Mouse (Mus musculus): Measurements from ENCODE around the gene Ly75. TPM values are rescaled to one million over a fixed set of nuclear protein-coding genes. Genes with fewer than 3 reads are reported as not detected.

Ly75 gene
- polyA plus RNA-seq, 1 experiment from 2014 or later: 1.1 TPM

- DNase-seq (ENCODE audit: low spot score) (no peak), ATAC-seq (ENCODE audit: low read depth) (no peak)
- no peak overlapping the region for H3K4me3 ChIP-seq (ENCODE audit: low read depth, low read length)
- H3K9ac ChIP-seq (ENCODE audit: low read depth, low read length): no peak overlapping the region
- WGBS: 89% methylated on average over 5 of the region's 5 CpGs
- no peaks in the 10 kb centered on the region for H3K36me3 ChIP-seq (ENCODE audit: control insufficient read depth, insufficient read depth, low read length)
- no peaks in the 10 kb centered on the region for H3K9me3 ChIP-seq (ENCODE audit: control insufficient read depth, low read length)
- H3K27me3 ChIP-seq (replicated peaks; ENCODE audit: control insufficient read depth, insufficient read depth, low read length): no peaks in the 10 kb centered on the region
- H3K4me1 ChIP-seq (ENCODE audit: control insufficient read depth, insufficient read depth, low read length): no peaks in the 10 kb centered on the region
- H3K4me2 ChIP-seq (ENCODE audit: low read depth, low read length): no peak overlapping the region
- H3K27ac ChIP-seq (replicated peaks; ENCODE audit: low read depth, low read length): no peak overlapping the region
Measured at GRCm38 (mm10) chr2:60365820-60366610, 17.1 kb downstream of the Ly75 start.

GRCm38 (mm10) chr2:60365138-60365775, 17.8 kb downstream of the Ly75 start:
- no peak for DNase-seq (ENCODE audit: low spot score)

DNA sequence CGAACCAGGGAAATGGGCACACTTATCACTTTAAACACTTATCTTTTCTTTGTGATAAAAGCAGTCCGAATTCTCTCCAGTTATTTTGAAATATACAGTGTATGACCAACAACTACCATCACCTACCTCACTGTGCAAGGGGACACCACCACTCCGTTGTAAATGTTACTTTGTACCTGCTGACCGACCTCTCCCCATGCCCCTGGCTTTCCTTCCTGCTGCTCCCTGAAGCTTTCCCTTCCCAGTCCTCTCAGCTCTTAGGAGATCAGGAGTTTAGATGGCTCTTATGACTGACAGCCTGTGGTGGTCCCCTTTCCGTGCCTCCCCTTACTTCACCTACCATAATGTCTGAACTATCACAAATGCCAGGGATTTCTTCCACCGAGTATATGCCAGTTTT, 21.0 kb downstream of the Ly75 start:
- Histone ChIP-seq H3K4me2 (ENCODE audit: low read depth, low read length) (no peak overlapping the region), H3K36me3 (ENCODE audit: control insufficient read depth, insufficient read depth, low read length) (no peaks in the 10 kb centered on the region), H3K4me3 (ENCODE audit: low read depth, low read length) (no peak overlapping the region), H3K9me3 (ENCODE audit: control insufficient read depth, low read length) (no peaks in the 10 kb centered on the region), H3K27me3 (replicated peaks; ENCODE audit: control insufficient read depth, insufficient read depth, low read length) (no peaks in the 10 kb centered on the region), H3K4me1 (ENCODE audit: control insufficient read depth, insufficient read depth, low read length) (no peaks in the 10 kb centered on the region), H3K27ac (replicated peaks; ENCODE audit: low read depth, low read length) (no peak overlapping the region), H3K9ac (ENCODE audit: low read depth, low read length) (no peak overlapping the region)
- no peak for ATAC-seq (ENCODE audit: low read depth)
- 83% methylated on average over 6 of the region's 6 CpGs for WGBS
- DNase-seq (ENCODE audit: low spot score): no peak

More at GRCm38 (mm10) chr2:60365138-60365775, 17.8 kb downstream of the Ly75 start:
- H3K4me3 ChIP-seq (ENCODE audit: low read depth, low read length): no peak overlapping the region
- no peak overlapping the region for H3K9ac ChIP-seq (ENCODE audit: low read depth, low read length)
- no peak overlapping the region for H3K27ac ChIP-seq (replicated peaks; ENCODE audit: low read depth, low read length)
- H3K36me3 ChIP-seq (ENCODE audit: control insufficient read depth, insufficient read depth, low read length): no peaks in the 10 kb centered on the region
- no peak for ATAC-seq (ENCODE audit: low read depth)
- 68% methylated on average over 7 of the region's 7 CpGs for WGBS
- no peaks in the 10 kb centered on the region for H3K4me1 ChIP-seq (ENCODE audit: control insufficient read depth, insufficient read depth, low read length)
- no peak overlapping the region for H3K4me2 ChIP-seq (ENCODE audit: low read depth, low read length)
- H3K9me3 ChIP-seq (ENCODE audit: control insufficient read depth, low read length): no peaks in the 10 kb centered on the region
- H3K27me3 ChIP-seq (replicated peaks; ENCODE audit: control insufficient read depth, insufficient read depth, low read length): no peaks in the 10 kb centered on the region

DNA sequence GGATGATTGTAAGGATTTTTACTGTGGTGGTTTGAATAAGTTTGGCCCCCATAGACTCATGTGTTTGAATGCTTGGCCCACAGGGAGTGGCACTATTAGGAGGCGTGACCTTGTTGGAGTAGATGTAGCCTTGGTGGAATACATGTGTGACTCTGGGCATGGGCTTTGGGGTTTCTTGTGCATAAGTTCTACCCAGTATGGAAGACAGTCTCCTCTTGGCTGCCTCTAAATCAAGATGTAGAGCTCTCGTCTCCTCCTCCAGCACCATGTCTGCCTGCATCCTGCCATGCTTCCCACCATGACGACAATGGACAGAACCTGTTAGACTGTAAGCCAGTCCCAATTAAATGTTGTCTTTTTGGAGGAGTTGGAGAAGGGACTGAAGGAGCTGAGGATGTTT, 23.3 kb downstream of the Ly75 start:
- no peak overlapping the region for H3K4me2 ChIP-seq (ENCODE audit: low read depth, low read length)
- H3K9ac ChIP-seq (ENCODE audit: low read depth, low read length): no peak overlapping the region
- no peak overlapping the region for H3K4me3 ChIP-seq (ENCODE audit: low read depth, low read length)
- no peak for DNase-seq (ENCODE audit: low spot score)
- no peaks in the 10 kb centered on the region for H3K9me3 ChIP-seq (ENCODE audit: control insufficient read depth, low read length)
- peaks cover 7% of the 10 kb centered on the region; the same call in 1 of the 2 replicates for H3K4me1 ChIP-seq (ENCODE audit: control insufficient read depth, insufficient read depth, low read length)
- WGBS: 89% methylated on average over 3 of the region's 3 CpGs
- no peaks in the 10 kb centered on the region for H3K27me3 ChIP-seq (replicated peaks; ENCODE audit: control insufficient read depth, insufficient read depth, low read length)
- no peak overlapping the region for H3K27ac ChIP-seq (replicated peaks; ENCODE audit: low read depth, low read length)
- no peak for ATAC-seq (ENCODE audit: low read depth)
- no peaks in the 10 kb centered on the region for H3K36me3 ChIP-seq (ENCODE audit: control insufficient read depth, insufficient read depth, low read length)

- H3K9me3 ChIP-seq (ENCODE audit: control insufficient read depth, low read length): no peaks in the 10 kb centered on the region
- no peak overlapping the region for H3K4me3 ChIP-seq (ENCODE audit: low read depth, low read length)
- no peak for ATAC-seq (ENCODE audit: low read depth)
- H3K4me2 ChIP-seq (ENCODE audit: low read depth, low read length): peak overlapping the region; percentile 18; the same call in 1 of the 2 replicates
- no peaks in the 10 kb centered on the region for H3K36me3 ChIP-seq (ENCODE audit: control insufficient read depth, insufficient read depth, low read length)
- H3K27me3 ChIP-seq (replicated peaks; ENCODE audit: control insufficient read depth, insufficient read depth, low read length): no peaks in the 10 kb centered on the region
- DNase-seq (ENCODE audit: low spot score): peak; percentile 14
- H3K4me1 ChIP-seq (ENCODE audit: control insufficient read depth, insufficient read depth, low read length): peaks cover 9% of the 10 kb centered on the region; the same call in 1 of the 2 replicates
- H3K9ac ChIP-seq (ENCODE audit: low read depth, low read length): no peak overlapping the region
- 27% methylated on average over 3 of the region's 3 CpGs for WGBS
- no peak overlapping the region for H3K27ac ChIP-seq (replicated peaks; ENCODE audit: low read depth, low read length)
Measured at GRCm38 (mm10) chr2:60355388-60355683, 27.8 kb downstream of the Ly75 start.

- H3K9me3 ChIP-seq (ENCODE audit: control insufficient read depth, low read length): no peaks in the 10 kb centered on the region
- no peak overlapping the region for H3K9ac ChIP-seq (ENCODE audit: low read depth, low read length)
- ATAC-seq (ENCODE audit: low read depth) (0 out of 2 replicates have a peak, but pooled peaks have one; percentile 60), DNase-seq (ENCODE audit: low spot score) (peak; percentile 31)
- no peak overlapping the region for H3K27ac ChIP-seq (replicated peaks; ENCODE audit: low read depth, low read length)
- H3K4me3 ChIP-seq (ENCODE audit: low read depth, low read length): no peak overlapping the region
- peaks cover 9% of the 10 kb centered on the region; the same call in 1 of the 2 replicates for H3K4me1 ChIP-seq (ENCODE audit: control insufficient read depth, insufficient read depth, low read length)
- H3K4me2 ChIP-seq (ENCODE audit: low read depth, low read length): peak overlapping the region; percentile 18; the same call in 1 of the 2 replicates
- H3K36me3 ChIP-seq (ENCODE audit: control insufficient read depth, insufficient read depth, low read length): no peaks in the 10 kb centered on the region
- H3K27me3 ChIP-seq (replicated peaks; ENCODE audit: control insufficient read depth, insufficient read depth, low read length): no peaks in the 10 kb centered on the region
- WGBS: 55% methylated on average over 18 of the region's 18 CpGs
Measured at GRCm38 (mm10) chr2:60354541-60355387, 28.3 kb downstream of the Ly75 start.

GRCm38 (mm10) chr2:60352296-60352695, 30.8 kb downstream of the Ly75 start:
- ATAC-seq (ENCODE audit: low read depth) (no peak), DNase-seq (ENCODE audit: low spot score) (no peak)
- H3K4me3 ChIP-seq (ENCODE audit: low read depth, low read length): no peak overlapping the region
- no peak overlapping the region for H3K4me2 ChIP-seq (ENCODE audit: low read depth, low read length)
- 87% methylated on average over 5 of the region's 5 CpGs for WGBS
- H3K27ac ChIP-seq (replicated peaks; ENCODE audit: low read depth, low read length): no peak overlapping the region
- H3K9ac ChIP-seq (ENCODE audit: low read depth, low read length): no peak overlapping the region
- H3K36me3 ChIP-seq (ENCODE audit: control insufficient read depth, insufficient read depth, low read length): no peaks in the 10 kb centered on the region
- H3K27me3 ChIP-seq (replicated peaks; ENCODE audit: control insufficient read depth, insufficient read depth, low read length): no peaks in the 10 kb centered on the region
- H3K4me1 ChIP-seq (ENCODE audit: control insufficient read depth, insufficient read depth, low read length): peaks cover 9% of the 10 kb centered on the region; the same call in 1 of the 2 replicates
- no peaks in the 10 kb centered on the region for H3K9me3 ChIP-seq (ENCODE audit: control insufficient read depth, low read length)

DNA sequence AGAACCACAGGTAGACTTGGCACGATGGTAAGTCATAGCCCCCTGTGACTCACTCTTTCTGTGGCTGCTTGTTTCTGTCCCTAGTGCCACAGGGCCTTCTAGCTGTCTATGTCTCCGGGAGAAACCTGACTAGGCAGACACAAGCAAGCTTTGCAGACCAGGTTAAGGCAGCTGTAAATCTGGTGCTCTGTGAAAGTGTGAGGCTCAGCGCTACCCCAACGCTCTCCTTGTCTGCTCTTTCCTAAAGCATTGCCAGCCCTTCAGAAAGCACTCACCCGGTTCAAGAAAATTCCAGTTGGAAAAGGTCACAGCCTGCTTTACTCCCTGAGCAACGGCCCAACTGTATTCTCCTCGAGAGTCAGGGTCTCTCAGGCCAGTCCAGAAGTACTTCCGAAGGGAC, 31.3 kb downstream of the Ly75 start:
- no peaks in the 10 kb centered on the region for H3K9me3 ChIP-seq (ENCODE audit: control insufficient read depth, low read length)
- ATAC-seq (ENCODE audit: low read depth): no peak
- WGBS: 82% methylated on average over 8 of the region's 8 CpGs
- no peak for DNase-seq (ENCODE audit: low spot score)
- no peak overlapping the region for H3K4me2 ChIP-seq (ENCODE audit: low read depth, low read length)
- no peaks in the 10 kb centered on the region for H3K27me3 ChIP-seq (replicated peaks; ENCODE audit: control insufficient read depth, insufficient read depth, low read length)
- H3K9ac ChIP-seq (ENCODE audit: low read depth, low read length): no peak overlapping the region
- no peaks in the 10 kb centered on the region for H3K36me3 ChIP-seq (ENCODE audit: control insufficient read depth, insufficient read depth, low read length)
- peaks cover 9% of the 10 kb centered on the region; the same call in 1 of the 2 replicates for H3K4me1 ChIP-seq (ENCODE audit: control insufficient read depth, insufficient read depth, low read length)
- no peak overlapping the region for H3K27ac ChIP-seq (replicated peaks; ENCODE audit: low read depth, low read length)
- H3K4me3 ChIP-seq (ENCODE audit: low read depth, low read length): no peak overlapping the region
